Mouse (Mus musculus) Patski (cell line): ENCODE data around the gene Phpt1. TPM values are rescaled to one million over a fixed set of nuclear protein-coding genes. Genes with fewer than 3 reads are reported as not detected.

ENCODE experiments used
- ATAC-seq: fragments of 100-300 bp; one replicate; pipeline ENCODE4 v1.8.0; 2021
- CTCF ChIA-PET: fragments of 350-600 bp; sonication (Branson Sonifier 250); formaldehyde crosslinking; loops from one replicate; lab custom pipeline; 2022; ENCODE audit warnings: inconsistent platforms; lab: Charles Lee
- POLR2A ChIA-PET: fragments of 350-600 bp; sonication (Branson Sonifier 250); formaldehyde crosslinking; loops from one replicate; lab custom pipeline; 2022; ENCODE audit warnings: antibody characterized with exemption, inconsistent platforms; lab: Charles Lee
- DNase-seq: peaks from one replicate; pipeline ENCODE4 v3.0.0-alpha.2; 2011; ENCODE audit warnings: low read depth, low spot score
- H3K27me3 ChIP-seq: fragments of 371-371 bp; one replicate; pipeline ENCODE4 v1.5.1; 2021
- CTCF ChIP-seq: fragments of 100-300 bp; IDR thresholded peaks from one replicate; pipeline ENCODE4 v1.5.1; 2021
- in situ Hi-C: fragments of 300-500 bp; cut with MboI; formaldehyde crosslinking; loops from 3 replicates; pipeline ENCODE4 v1.11.1; 2018; ENCODE audit warnings: low pct_unique_long_range_greater_than_20kb, mixed read lengths
- polyA plus RNA-seq: library from polyadenylated mRNA; unstranded; gene quantifications from one replicate; pipeline ENCODE4 v1.2.3, GENCODE M21; 2021

Phpt1 gene
- polyA plus RNA-seq, 1 experiment from 2014 or later, result 139 TPM

DNA sequence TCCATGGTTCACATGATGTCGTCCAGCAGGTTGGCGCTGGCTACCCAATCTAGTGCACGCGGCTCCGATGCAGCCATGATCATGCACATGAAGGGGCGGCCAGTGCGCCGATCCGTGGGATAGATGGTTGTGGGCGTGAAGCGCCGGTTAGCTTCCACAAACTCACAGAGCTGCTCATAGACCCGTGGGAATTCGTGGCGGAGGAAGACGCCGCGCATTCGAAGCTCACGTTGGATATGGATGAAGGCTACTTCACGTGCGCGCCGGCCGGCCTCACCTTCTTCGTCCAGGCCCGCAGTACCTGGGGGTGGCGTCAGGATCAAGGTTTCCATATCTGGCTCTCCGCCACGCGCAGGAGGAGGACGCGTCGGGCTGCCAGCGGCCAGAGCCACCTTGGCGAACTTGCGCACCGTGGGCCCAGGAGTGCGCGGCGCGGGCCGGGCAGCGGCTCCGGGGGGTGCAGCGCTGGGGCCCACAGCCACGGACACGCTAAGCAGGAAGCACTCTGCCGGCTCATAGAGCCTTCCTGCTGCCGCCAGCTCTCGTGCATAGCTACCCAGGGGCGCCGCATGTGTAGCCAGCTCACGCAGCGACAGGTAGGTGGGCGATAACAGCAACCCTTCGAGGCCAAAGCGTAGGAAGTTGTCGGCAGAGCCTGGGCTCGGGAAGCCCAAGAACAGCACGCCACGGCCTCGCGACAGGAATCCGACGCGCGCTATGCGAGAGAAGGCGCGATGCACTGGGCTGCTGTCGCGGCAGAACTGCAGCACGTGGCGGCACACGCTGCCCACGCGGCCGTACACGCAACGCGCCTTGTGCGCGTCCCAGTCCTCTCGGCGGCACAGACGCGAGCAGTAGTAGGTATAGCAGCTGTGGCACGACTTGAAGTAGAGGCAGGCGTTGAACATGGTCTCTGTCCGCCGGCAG lies 2.2 kb upstream of the Phpt1 start:
- DNase-seq (no peak), ATAC-seq (no peak)
- ChIA-PET CTCF (interaction anchor here (0.7 to 1.2 kb wide), 2 partner anchors 10 to 15 kb away, joined by 3 to 6 read pairs; no protein-coding TSS in a partner anchor), POLR2A (no interaction called here)
- no peaks in the 10 kb centered on the region for H3K27me3 ChIP-seq
- in situ Hi-C loops, result no loop called here
- no peak for TF ChIP-seq CTCF

DNA sequence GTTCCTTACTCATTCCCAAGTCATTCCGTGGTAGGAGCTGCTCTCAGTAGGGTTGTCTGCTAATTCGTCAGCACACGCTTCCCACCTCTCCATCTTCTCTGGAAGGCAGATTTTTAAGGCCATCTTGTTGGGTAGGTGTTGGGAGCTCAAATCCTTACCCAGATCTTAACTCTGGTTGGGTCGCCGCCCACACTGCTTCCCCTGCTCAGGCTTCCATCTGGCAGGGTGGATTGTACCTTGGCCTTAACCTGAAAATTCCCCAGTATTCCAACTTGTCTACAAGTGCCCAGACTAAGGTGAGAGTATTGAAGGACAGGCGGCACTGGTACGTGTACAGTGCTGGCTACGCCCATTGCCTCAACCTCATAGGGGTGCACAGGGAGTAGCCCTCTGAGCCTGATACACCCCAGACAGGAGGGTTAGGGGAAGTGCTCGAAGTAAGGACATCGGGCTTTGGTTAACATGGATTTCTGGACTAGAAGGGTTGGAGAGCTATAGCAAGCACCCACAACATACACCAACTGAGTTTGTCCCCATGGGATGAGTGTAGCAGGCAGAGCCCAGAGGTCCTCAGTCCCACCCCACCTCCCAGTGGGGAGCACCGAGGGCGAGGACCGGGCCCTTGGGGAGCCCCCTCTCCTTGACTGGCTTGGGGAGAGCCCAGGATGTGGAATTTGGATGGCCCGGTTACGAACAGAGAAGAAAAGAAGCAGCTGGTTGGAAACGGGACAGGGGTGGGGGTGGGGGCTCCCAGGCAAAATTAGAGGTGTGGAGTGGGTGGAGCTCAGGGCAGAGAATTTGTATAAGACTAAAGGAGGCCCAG lies 1.2 kb upstream of the Phpt1 start:
- POLR2A ChIA-PET, result interaction anchor here (1.1 to 1.6 kb wide), 3 partner anchors 11 to 17 kb away, joined by 3 to 5 read pairs (median 4); no protein-coding TSS in a partner anchor
- DNase-seq (no peak), ATAC-seq (no peak)
- CTCF ChIA-PET, result interaction anchor here (0.7 kb wide), 1 partner anchor 11 kb away, joined by 3 read pairs; no protein-coding TSS in a partner anchor
- H3K27me3 ChIP-seq, result no peaks in the 10 kb centered on the region
- in situ Hi-C loops, result no loop called here
- TF ChIP-seq CTCF, result no peak

DNA sequence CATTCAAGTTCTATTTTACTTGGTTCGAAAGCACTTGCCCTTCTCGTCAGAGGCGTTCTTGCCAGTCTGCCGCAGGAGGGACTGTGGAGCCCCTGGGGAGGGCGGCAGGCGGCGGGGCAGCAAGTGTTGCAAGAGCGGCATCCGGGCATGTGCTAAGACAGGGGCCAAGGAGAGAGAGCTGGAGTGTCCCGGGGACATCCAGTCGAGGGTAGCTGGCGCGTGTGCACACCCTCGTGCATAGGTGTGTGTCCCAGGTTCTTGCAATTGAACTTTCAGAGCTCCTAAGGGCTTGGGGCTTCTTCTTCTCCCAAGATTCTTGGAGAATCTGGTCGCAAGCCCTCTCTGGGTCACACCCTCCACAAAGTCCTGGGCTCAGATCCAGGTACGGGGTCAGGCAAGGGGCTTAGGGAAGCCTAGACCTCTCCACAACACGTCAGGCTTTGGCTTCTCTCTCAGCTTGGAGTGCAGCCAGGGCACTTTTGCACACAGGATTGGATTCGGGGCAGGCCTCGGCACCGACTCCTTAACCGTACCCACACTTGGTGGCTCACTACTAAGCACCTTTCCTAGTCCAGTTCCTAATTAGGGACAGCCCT lies 506 bp upstream of the Phpt1 start:
- DNase-seq (no peak), ATAC-seq (no peak)
- CTCF ChIA-PET, result interaction anchor here (1.0 kb wide), 1 partner anchor 16 kb away, joined by 3 read pairs; no protein-coding TSS in a partner anchor
- in situ Hi-C loops, result no loop called here
- no peaks in the 10 kb centered on the region for H3K27me3 ChIP-seq
- POLR2A ChIA-PET, result interaction anchor here (0.8 to 1.6 kb wide), 6 partner anchors 10 to 79 kb away, joined by 3 to 5 read pairs (median 3); no protein-coding TSS in a partner anchor
- no peak for TF ChIP-seq CTCF

DNA sequence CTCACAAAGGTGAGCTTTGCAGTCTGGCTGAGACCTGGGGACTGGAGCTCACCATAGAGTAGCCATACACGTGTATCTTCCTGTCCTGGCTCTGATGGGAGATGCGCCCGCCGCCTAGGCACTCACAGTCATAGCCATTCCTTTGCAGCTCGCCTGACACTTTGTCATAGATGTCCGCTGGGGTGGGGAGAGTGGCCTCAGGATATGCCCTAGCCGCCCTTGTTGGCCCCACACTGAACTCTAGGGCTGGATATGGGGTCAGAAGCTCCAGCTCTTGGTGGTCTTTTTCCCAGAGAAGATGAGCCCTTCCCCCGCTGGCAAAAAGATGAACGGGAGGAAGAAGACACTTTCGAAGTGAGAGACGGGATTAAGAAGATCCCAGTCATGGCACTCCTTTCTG lies 888 bp downstream of the Phpt1 start:
- POLR2A ChIA-PET, result interaction anchor here (0.9 to 1.2 kb wide), 2 partner anchors 8 to 16 kb away, joined by 3 read pairs; no protein-coding TSS in a partner anchor

DNA sequence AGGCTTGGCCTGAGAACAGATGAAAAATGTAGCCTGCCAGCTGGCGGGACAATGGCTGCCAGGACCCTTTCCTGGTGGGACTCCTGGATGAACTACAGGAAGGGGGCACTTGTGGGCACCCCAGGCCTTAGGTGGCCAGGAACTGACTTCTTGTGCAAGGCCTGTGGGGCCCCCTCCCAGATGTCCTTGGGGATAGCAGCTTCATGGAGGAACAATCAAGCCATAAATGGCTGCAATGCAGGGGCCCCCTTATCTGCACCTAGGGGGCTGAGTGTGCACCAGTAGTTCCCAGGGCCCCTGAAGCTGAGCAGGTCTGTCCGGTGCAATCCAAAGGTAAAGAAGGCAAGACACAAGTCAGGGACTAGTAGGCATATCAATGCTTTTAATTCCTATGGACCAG lies 2.0 kb downstream of the Phpt1 start:
- DNase-seq, result no peak
- TF ChIP-seq CTCF, result no peak
- H3K27me3 ChIP-seq, result no peaks in the 10 kb centered on the region
- ATAC-seq, result no peak
- in situ Hi-C loops, result no loop called here
- CTCF ChIA-PET, result interaction anchor here (1.9 to 2.5 kb wide), 4 partner anchors 9 to 75 kb away, joined by 4 to 8 read pairs (median 5); partner anchors contain the start of gene Ajm1
- POLR2A ChIA-PET, result interaction anchor here (0.7 kb wide), 1 partner anchor 15 kb away, joined by 3 read pairs; the partner anchor contains the start of gene Edf1

More for the DNA sequence above, 888 bp downstream of the Phpt1 start:
- TF ChIP-seq CTCF, result no peak
- in situ Hi-C loops, result no loop called here
- CTCF ChIA-PET, result interaction anchor here (1.9 to 2.0 kb wide), 3 partner anchors 11 to 77 kb away, joined by 4 to 6 read pairs (median 4); no protein-coding TSS in a partner anchor
- DNase-seq (no peak), ATAC-seq (no peak)
- no peaks in the 10 kb centered on the region for H3K27me3 ChIP-seq

DNA sequence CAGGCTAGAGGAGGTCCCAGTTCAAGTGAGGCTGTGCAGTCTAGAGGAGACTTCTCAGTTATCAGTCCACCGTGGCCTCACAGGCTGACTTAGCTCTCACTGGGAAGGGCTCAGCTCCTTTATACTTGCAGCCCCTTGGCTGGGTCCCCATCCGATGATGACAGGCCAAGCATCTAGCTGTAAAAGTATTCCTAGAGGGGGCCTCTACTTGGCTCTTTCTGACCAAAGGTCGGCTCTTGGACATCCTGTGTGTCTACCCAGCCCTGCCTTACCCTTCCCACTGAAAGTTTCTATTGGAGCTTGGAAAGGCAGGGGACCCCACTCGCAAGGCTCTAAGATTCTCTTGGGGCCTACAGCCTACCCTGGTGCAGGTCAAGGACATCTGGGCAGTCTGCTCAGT lies 3.8 kb downstream of the Phpt1 start:
- POLR2A ChIA-PET, result interaction anchor here (1.1 kb wide), 1 partner anchor 8 kb away, joined by 4 read pairs; no protein-coding TSS in a partner anchor
- in situ Hi-C loops, result no loop called here
- no peaks in the 10 kb centered on the region for H3K27me3 ChIP-seq
- DNase-seq, result no peak
- CTCF ChIA-PET, result interaction anchor here (1.3 to 2.5 kb wide), 2 partner anchors 11 to 57 kb away, joined by 3 to 8 read pairs; partner anchors contain the start of gene Ajm1
- no peak for ATAC-seq
- no peak for TF ChIP-seq CTCF

DNA sequence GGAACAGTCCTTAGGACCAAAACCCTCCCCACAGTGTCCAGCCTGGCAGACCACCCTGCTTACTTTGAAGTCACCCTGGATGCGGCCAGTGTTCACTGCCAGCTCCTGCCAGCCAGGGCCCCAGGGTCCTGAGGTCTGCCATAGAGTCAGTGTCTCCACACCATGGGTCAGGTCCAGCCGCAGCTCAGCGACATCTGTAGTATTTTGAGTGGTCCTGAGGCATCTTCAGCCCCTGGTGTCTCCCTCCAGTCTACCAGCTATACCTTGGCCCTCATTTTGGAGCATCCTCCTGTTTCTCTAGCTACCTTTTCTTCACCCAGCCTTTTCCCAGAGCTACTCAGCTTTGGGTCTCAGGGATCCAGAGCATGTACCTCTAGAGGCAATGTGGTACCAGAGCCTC lies 5.7 kb downstream of the Phpt1 start:
- no peak for ATAC-seq
- in situ Hi-C loops, result no loop called here
- CTCF ChIA-PET, result interaction anchor here (3.1 kb wide), 1 partner anchor 12 kb away, joined by 10 read pairs; the partner anchor contains the start of gene Ajm1
- POLR2A ChIA-PET, result no interaction called here
- TF ChIP-seq CTCF, result no peak
- H3K27me3 ChIP-seq, result no peaks in the 10 kb centered on the region
- DNase-seq, result no peak

DNA sequence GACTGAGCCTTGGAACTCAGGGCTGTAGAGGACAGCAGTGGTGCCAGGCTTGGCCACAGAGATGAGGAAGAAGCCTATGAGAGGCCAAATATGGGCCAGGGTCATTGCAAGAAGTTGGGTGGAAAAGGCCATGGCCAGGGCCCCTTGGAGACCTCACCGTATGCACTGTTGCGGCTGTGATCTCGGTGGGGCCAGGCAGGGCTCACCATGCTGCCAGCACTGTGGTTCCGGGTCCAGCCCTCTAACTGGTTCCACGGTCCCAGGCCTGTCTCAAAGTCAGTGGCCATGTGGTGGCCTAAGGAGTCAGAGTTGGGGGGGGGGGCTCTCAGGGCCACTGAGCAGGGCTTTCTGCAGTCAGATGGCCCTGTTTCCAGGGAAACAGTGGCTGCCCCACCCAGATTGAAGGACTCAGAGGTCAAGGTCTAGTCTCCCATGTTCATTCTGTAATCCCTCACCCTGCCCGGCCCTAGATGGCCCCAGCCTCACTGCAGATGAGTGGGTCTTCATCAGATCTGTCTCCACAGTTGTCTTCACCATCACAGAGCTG lies 6.5 kb downstream of the Phpt1 start:
- no peak for DNase-seq
- no peaks in the 10 kb centered on the region for H3K27me3 ChIP-seq
- ChIA-PET POLR2A (no interaction called here), CTCF (interaction anchor here (3.1 kb wide), 1 partner anchor 13 kb away, joined by 10 read pairs; the partner anchor contains the start of gene Ajm1)
- no peak for TF ChIP-seq CTCF
- in situ Hi-C loops, result no loop called here
- no peak for ATAC-seq

DNA sequence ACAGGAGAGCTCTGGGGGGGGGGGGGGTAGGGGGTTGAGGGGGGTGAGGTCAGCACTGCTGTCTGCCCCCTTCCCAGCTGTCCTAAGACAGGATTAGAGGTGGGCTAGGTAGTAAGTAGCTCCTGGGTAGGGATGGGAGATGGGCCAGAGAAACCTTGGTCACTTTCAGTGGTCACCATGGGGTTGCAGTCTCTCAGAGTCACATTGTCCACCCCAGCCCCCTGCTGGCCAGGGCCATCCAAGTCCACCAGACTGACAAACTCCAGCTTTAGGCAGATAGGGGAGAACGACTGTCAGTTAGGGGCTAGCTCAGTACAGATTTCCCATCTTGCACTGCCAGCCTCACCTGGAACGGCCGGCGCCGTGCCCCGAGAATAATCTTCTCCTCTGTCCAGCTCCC lies 8.5 kb downstream of the Phpt1 start:
- no peak for TF ChIP-seq CTCF
- in situ Hi-C loops, result no loop called here
- ChIA-PET CTCF (interaction anchor here (1.3 to 3.1 kb wide), 3 partner anchors 15 to 59 kb away, joined by 3 to 10 read pairs (median 4); partner anchors contain the start of gene Ajm1), POLR2A (interaction anchor here (2.4 kb wide), 1 partner anchor 9 kb away, joined by 10 read pairs; the partner anchor contains the start of gene Edf1)
- no peaks in the 10 kb centered on the region for H3K27me3 ChIP-seq
- no peak for ATAC-seq
- DNase-seq, result no peak
